Mouse (Mus musculus): Measurements from ENCODE around the gene Vil1.

The Vil1 gene

GRCm38 (mm10) chr1:74387386-74387988, 21.7 kb upstream of the Vil1 start:
- DNase-seq (ENCODE audit: low spot score) = no peak

DNA sequence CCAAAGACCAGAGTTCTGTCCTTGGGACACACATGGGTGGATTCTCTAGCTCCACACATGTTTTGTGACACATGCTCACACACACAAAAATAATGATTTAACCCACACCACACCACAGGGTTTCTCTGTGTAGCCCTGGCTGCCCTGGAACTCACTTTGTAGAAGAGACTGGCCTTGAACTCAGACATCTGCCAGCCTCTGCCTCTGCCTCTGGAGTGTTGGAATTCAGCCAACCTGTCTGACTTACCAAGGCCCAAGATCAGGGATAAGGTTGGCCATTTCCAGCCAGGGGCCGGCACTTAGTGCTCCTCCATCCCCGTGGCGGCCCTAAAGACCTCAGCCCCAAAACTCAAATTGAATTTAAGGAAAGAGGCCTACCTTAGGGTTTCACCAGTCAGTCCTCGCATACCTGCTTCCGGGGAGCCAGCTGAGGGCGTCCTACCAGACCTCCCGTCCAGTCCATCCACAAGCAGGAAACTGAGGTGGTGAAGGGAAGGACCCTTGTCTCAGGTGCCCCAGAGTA, 20.7 kb upstream of the Vil1 start:
- DNase-seq (ENCODE audit: low spot score) = no peak

DNA sequence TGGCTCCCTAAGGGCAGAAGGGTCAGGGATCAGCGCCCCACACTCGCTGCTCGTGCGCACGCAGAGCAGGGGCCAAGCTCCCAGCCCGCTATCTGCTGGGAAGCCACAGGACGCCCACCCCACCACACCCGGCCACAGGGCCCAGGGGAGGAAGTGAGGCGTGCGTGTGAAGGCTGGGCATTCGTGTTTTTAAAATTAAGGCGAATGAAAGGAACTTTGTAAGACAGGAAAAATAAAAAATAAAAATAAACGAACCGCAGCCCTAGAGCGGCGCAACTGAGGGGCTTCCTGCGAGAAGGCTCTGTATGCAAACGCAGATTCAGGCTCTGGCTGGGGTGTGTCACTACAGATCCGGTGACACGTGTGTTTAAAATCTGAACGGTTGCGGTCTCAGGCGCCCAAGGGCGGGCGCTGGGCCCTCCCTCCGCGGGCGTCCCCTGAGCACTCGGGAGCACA, 19.3 kb upstream of the Vil1 start:
- peak; percentile 49 for DNase-seq (ENCODE audit: low spot score)

DNA sequence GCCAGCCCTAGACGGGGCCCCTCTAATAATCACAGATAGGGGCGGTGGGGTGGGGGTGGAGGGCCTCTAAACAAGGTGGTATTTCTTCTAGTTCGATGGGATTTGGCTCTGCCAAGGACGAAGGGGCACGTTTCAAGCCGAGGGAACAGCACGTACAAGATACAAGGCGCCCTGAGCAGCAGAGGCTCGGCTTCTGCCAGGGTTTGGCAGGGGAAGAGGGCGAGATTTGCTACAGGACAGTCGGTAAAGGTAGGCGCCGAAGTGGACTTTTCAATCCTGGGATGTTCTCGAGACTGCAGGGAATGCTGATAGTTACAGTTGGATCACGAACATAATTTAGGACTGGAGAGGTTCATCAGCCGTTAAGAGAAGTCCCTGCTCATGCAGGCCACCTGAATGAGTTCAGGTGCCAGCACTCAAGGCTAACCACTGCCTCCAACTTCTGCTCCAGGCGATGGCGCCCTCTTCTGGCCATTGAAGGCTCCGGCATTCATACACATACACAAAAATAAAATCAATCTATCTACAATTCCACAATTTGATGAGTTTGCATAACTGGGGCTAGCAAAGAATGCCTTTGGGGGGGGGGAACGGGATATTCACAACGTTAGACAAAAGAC, 18.8 kb upstream of the Vil1 start:
- DNase-seq (ENCODE audit: low spot score) = peak; percentile 63

DNA sequence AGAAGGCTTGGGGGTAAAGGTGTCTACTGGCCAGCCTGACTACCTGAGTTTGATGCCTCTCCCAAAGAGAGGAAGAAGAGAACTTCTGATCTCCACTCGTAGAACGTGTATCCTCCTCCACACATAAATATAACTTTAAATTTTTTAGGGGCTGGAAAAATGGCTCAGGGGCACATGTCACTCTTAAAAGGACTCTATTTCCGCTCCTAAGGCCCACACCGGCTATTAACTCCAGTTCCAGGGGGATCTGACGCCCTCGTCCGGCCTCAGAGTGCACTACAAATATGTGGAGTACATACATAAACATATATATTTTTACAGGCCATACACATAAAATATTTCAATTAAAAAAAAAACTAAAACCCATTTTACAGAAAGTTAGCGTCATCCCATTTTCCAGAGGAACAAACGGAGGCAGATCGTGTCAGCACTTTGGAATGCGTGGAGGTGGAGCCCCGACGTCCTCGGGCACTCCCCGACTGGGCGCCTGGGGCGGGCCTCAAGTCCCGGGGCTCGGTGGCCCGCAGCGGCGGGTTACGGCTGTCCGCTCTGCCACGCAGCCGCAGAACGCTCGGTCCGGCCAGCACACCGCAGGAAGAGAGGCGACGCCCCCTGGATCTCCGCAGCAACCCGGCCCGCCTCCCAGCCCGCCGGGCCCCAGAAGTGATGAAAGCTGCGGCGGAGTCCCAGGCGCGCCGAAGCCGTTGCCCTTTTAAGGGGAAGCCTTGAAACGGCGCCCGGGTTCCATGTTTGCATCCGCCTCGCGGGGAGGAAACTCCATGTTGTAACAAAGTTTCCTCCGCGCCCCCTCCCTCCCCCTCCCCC, 18.0 kb upstream of the Vil1 start, which contains the start of gene Ctdsp1:
TSS of gene Ctdsp1 (plus strand) at position 586 of the 825 bp plus-strand sequence.
- peak; percentile 98 for DNase-seq (ENCODE audit: low spot score)

- DNase-seq (ENCODE audit: low spot score) = peak; percentile 83
Measured at GRCm38 (mm10) chr1:74391844-74392441, 17.2 kb upstream of the Vil1 start.

GRCm38 (mm10) chr1:74392446-74392994, 16.7 kb upstream of the Vil1 start:
- peak; percentile 25 for DNase-seq (ENCODE audit: low spot score)

- DNase-seq (ENCODE audit: low spot score) = no peak
Measured at GRCm38 (mm10) chr1:74393010-74393409, 16.2 kb upstream of the Vil1 start.

DNA sequence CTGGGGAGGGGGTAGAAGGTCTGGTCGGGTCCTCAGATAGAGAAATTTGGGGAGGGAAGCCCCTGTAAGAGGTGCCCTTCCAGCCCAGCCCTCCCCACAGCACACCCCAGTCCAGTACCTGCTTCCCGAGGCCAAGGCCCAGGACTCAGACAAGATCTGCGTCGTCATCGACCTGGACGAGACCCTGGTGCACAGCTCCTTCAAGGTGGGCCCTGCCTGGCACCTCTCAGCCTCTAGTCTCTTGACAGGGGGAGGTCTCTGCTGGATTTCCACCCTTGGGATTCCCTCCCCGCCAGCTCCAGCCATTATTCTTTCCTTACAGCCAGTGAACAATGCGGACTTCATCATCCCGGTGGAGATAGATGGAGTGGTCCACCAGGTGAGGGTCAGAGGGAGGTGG, 15.5 kb upstream of the Vil1 start:
- no peak for DNase-seq (ENCODE audit: low spot score)

DNA sequence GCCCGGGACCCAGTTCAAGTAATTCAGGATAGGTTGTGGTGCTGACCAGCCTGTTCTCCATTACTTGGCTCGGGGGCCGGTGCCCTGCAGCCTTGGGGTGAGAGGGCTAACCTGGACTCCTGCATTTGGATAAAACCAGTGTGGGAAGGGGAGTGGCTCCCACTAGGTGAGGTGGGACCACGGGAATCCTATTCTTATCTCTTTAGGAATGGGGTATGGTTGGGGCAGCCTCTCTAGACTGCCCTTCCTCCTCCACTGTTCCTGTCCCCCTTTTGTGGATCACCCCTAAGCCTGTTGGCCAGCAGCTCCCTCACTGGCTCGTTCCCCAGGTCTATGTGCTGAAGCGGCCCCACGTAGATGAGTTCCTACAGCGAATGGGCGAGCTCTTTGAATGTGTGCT, 14.9 kb upstream of the Vil1 start:
- DNase-seq (ENCODE audit: low spot score) = no peak

DNA sequence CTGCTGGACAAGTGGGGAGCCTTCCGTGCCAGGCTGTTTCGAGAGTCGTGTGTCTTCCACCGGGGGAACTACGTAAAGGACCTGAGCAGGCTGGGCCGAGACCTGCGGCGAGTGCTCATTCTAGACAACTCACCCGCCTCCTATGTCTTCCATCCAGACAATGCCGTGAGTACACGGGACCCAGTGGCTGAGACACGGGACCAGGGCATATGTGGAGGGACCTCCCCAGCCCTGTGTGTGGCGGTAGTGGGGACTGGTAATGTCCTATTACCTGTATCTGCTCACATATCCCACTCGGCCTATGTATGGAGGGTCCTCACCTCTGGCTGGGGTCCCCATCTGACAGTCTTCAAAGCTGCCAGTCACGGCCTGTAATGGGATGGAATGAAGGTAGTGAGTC, 14.3 kb upstream of the Vil1 start:
- no peak for DNase-seq (ENCODE audit: low spot score)

- no peak for DNase-seq (ENCODE audit: low spot score)
Measured at GRCm38 (mm10) chr1:74395290-74395689, 13.9 kb upstream of the Vil1 start.

DNA sequence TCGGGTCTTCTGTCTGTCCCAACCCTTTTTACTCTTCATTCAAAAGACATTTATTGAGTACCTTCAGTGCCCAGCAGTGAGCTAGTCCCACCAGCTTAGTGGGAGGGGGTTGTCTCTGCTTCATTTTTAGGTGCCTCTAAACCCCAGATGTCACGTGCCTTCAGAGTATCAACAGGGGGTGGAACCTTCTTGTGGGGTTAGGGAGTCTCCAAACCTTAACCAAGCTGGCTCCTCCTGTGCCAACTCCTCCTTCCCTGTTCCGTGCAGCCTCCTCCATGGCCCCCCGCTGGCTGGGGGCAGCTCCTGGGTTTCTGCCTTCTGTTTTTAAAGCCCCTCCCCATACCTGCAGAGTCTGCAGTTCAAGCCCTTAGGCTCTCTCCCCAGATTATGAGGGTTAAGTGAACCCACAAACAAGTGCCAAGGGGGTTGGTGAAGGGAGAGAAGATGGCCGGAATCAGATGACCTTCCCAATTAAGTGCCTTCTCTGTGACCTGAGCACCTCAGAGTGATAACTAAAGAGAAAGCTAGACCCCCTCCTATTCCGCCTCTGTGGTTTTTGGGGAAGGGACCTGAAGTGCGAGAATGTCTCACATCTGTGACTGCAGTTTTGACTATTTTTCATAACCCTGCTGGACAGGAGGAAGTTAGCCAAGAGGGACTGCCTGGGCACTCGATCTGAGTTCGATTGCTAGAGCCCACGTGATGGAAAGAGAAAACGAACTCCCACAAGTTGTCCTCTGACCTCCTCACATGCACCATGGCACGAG, 12.5 kb upstream of the Vil1 start:
- DNase-seq (ENCODE audit: low spot score) = peak; percentile 37

DNA sequence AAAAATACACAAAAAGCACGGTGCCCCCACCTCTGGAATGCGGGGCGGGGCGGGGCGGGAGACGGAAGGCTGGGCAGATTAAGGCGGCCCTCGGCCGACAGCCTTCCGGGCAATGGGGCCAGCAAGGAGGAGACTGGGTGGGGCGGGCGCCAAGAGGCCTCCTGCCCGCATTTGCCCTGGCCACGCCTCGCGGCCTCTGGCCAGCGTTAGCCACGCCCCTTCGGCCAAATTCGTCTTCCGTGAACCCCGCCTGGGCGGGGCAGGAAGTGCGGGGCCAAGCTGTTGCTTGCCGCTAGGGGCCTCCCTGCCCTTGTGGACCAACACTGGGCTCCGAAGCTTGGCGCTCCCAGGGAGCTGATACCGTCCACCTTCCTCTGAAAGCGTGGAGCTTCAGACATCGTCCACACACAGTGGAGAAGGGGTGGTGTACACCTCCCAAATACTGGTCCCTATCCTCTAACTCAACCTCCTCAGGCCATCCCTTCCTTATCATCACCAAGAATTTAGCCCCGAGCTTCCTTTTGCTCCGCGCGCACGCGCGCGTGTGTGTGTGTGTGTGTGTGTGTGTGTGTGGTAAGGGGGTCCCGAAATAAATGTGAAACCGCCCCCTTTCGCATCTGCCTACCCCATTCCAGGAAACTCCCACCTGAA, 11.8 kb upstream of the Vil1 start:
- DNase-seq (ENCODE audit: low spot score) = peak; percentile 100

GRCm38 (mm10) chr1:74397919-74398451, 11.2 kb upstream of the Vil1 start:
- peak; percentile 70 for DNase-seq (ENCODE audit: low spot score)

DNA sequence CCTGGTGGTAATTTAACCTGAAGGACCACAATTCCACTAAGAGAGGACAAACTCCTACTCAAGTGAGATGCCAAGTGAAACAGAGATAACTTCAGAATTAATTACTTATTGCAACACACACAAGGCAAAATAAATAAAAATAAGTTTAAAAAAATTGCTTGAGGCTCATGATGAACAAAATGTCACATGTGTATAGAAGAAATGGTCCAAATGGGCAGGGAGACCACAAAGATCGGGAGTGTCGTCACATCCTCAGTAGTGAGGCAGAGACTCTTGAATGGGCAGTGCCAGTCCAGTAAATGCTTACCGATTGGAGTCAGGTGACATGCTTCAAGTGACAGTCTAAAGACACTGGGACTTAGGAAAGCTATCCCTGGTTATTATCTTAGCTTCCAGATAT, 8.6 kb upstream of the Vil1 start:
- no peak for DNase-seq (ENCODE audit: low spot score)

DNA sequence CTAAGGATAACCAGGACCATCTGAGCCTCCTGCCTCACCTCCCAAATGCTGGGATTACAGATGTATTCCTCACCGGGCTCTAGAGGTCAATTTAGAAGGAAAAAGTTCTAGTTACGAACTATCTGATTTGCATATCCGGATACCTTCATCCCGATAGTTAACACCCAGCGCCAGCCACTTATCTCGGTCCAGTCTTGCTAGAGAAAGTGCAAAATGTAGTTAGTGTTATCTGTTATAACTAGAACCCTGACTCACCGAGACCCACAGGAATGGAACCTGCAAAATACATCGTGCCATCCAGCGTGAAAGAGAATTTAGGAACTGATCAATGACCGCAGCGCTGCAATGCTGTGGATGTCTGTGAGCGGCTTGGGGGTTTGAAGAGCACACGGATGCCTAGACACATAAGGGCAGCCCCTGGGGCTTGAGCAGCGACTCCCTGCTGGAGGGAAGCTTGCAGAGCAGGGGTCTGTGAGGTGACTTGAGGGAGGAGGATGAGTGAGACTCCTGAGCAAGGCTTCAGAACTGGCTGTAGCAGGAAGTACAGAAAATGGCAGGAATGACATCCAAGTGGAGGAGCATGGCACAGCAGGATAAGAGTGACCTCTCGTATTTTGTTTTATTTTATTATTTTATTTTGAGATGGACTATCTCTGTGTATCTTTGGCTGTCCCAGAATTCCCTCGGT, 8.0 kb upstream of the Vil1 start:
- DNase-seq (ENCODE audit: low spot score) = no peak

- no peak for DNase-seq (ENCODE audit: low spot score)
Measured at GRCm38 (mm10) chr1:74404206-74404605, 5.0 kb upstream of the Vil1 start.

- DNase-seq (ENCODE audit: low spot score) = no peak
Measured at GRCm38 (mm10) chr1:74411753-74412325, 2.7 kb downstream of the Vil1 start.

DNA sequence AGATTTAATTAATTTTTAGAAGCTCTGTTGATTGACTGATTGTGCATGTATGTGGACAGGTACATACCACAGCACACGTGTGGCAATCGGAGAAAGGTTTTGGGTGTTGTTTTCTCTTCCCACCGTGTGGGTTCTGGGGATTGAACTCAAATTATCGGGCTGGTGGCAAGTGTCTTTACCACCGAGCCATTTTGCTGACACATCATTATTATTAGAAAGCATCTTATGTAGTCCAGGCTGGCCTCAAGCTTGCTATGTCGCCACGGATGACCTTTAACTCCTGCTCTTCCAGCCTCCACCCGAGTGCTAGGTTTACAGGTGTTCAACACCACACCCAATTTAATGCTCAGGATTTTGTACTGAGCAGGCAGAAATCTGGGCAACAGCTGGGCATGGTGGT, 3.5 kb downstream of the Vil1 start:
- DNase-seq (ENCODE audit: low spot score) = no peak
